8 mouse cellular contexts compared by ENCODE assay signal in the genomic region with DNA sequence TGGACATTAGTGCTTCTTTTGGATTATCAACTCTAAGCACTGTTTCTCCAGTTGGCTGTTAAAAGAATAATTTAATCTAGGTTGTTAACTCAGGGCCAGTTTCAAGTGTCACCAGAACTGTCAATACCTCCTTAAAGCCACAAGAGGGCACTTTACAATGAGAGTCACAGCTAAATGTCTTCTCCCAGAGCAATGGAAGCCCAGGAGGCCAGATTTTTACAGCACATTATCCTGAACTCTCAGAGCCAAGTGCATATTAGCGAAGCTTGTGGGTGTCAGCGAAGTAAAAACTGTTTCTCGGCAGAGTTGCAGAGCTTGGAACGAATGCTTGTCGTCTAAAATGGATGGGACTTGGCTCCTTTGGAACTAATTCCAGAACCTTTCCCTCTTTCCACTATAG.
DNase-seq lines count a peak whose midpoint lies in the region; ATAC-seq and TF ChIP-seq lines count a peak whose summit lies in the region.

No protein-coding gene starts in this region.

- H3K27me3 ChIP-seq in forebrain, embryonic 16.5 days (replicated peaks; ENCODE audit: control insufficient read depth, insufficient read depth, low read length): no peaks in the 10 kb centered on the region
- no peaks in the 10 kb centered on the region for H3K27me3 ChIP-seq in lung, embryonic 14.5 days (ENCODE audit: insufficient read depth, low read length)

- H3K4me2 ChIP-seq in forebrain, embryonic 16.5 days (ENCODE audit: low read length): no peak overlapping the region
- H3K4me2 ChIP-seq in lung, embryonic 14.5 days: no peak overlapping the region

- H3K27ac ChIP-seq in forebrain, embryonic 16.5 days (ENCODE audit: low read length): no peak overlapping the region
- H3K27ac ChIP-seq in lung, embryonic 14.5 days (ENCODE audit: low read depth): no peak overlapping the region

- H3K4me3 ChIP-seq in forebrain, embryonic 16.5 days (replicated peaks; ENCODE audit: low read length): no peak overlapping the region
- no peak overlapping the region for H3K4me3 ChIP-seq in lung, embryonic 14.5 days (ENCODE audit: low read depth, low read length)

- no peak overlapping the region for H3K9ac ChIP-seq in forebrain, embryonic 16.5 days (replicated peaks; ENCODE audit: low read depth, low read length)
- H3K9ac ChIP-seq in lung, embryonic 14.5 days: no peak overlapping the region

- DNase-seq in adrenal gland, postnatal 14 days: peak; percentile 12
- DNase-seq in adrenal gland, postnatal 25 days: no peak
- DNase-seq in right cerebral cortex, adult 18-20 months: peak; percentile 38
- no peak for DNase-seq in right cerebral cortex, postnatal 36 days (ENCODE audit: low spot score in 2 of 2)
- peak; percentile 74 for DNase-seq in lung, embryonic 14.5 days
- peak; percentile 31 for DNase-seq in telencephalon, adult 2 months (ENCODE audit: low read depth, low spot score)
- DNase-seq in thymus, postnatal 4 days: no peak

- peak; percentile 72 for TF ChIP-seq CTCF in lung, embryonic 14.5 days (IDR thresholded peaks at IDR 0.05; ENCODE audit: low read depth)

- WGBS in forebrain, embryonic 16.5 days: 32% methylated on average over 5 of the region's 5 CpGs
- 35% methylated on average over 5 of the region's 5 CpGs for WGBS in lung, embryonic 14.5 days

- H3K9me3 ChIP-seq in forebrain, embryonic 16.5 days (ENCODE audit: control insufficient read depth, low read length): no peaks in the 10 kb centered on the region
- H3K9me3 ChIP-seq in lung, embryonic 14.5 days (ENCODE audit: low read depth, low read length): no peaks in the 10 kb centered on the region

- no peaks in the 10 kb centered on the region for H3K36me3 ChIP-seq in forebrain, embryonic 16.5 days (ENCODE audit: control insufficient read depth, insufficient read depth)
- H3K36me3 ChIP-seq in lung, embryonic 14.5 days (ENCODE audit: insufficient read depth): no peaks in the 10 kb centered on the region

- peaks cover 4% of the 10 kb centered on the region; the same call in 1 of the 2 replicates for H3K4me1 ChIP-seq in forebrain, embryonic 16.5 days (replicated peaks; ENCODE audit: control insufficient read depth, insufficient read depth, low read length)
- 0 out of 2 replicates have a peak, but pooled peaks cover 3% of the 10 kb centered on the region for H3K4me1 ChIP-seq in lung, embryonic 14.5 days (ENCODE audit: insufficient read depth)

- ATAC-seq in forebrain, embryonic 16.5 days: peak; percentile 47; the same call in 1 of the 2 replicates
- 0 out of 2 replicates have a peak, but pooled peaks have one; percentile 29 for ATAC-seq in lung, embryonic 14.5 days (ENCODE audit: insufficient read depth)

Comparison
In these comparisons a context has a peak if more than half of its experiments do, and no peak if none do; other contexts are left out.
1. DNase-seq: peak in adrenal gland, postnatal 14 days (single experiment), right cerebral cortex, adult 18-20 months (single experiment), lung, embryonic 14.5 days (single experiment) and telencephalon, adult 2 months (single experiment); none in adrenal gland, postnatal 25 days (single experiment), right cerebral cortex, postnatal 36 days (0 of 2) and thymus, postnatal 4 days (single experiment).